Mouse (Mus musculus) spleen, postnatal 36 days (tissue): ENCODE results near the gene Sap25.

Source experiments
- DNase-seq, 2 experiments: peaks; one replicate each; pipeline ENCODE4 v3.0.0; 2022; ENCODE audit warnings: low spot score in 2 of 2, mixed read lengths in 1 of 2

The Sap25 gene

DNA sequence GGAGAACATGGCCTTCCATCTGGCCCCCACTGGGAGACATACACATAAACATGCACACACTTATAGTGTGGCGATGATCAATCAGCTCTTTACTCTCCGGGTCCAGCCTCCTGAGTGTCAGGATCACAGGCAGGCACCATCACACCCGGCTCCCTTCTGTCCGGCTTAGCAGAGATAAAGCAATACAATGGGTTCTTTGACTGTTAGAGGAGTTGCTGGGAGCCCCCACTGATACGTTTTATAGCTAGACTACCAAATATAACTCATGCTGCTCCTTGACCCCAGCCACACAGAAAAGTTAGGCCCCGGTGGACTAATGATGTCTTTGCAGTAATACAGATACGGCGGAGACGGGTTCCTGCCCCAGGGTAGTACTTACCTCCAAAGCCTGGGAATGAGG is 21.9 kb downstream of the Sap25 start:
- DNase-seq = no peak

GRCm38 (mm10) chr5:137668971-137669370 is 27.8 kb downstream of the Sap25 start:
- no peak for DNase-seq

DNA sequence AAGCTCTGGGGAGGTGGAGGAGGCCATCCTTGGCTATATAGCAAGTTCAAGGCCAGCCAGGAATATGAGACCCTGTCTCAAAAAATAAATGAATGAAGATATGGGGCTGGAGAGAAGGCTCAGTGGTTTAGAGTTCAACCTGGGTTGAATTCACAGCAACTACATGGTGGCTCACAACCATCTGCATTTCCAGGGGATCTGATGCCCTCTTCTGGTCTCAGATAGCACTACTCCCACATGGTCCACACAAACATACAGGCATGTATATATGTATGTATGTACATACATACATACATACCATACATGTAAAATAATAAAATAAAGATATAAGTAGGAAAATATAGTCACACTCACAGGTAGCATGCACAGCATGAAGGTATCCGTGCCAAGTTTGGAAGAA is 29.1 kb downstream of the Sap25 start:
- peak in 1 of 2 experiments; percentile 26 for DNase-seq

DNA sequence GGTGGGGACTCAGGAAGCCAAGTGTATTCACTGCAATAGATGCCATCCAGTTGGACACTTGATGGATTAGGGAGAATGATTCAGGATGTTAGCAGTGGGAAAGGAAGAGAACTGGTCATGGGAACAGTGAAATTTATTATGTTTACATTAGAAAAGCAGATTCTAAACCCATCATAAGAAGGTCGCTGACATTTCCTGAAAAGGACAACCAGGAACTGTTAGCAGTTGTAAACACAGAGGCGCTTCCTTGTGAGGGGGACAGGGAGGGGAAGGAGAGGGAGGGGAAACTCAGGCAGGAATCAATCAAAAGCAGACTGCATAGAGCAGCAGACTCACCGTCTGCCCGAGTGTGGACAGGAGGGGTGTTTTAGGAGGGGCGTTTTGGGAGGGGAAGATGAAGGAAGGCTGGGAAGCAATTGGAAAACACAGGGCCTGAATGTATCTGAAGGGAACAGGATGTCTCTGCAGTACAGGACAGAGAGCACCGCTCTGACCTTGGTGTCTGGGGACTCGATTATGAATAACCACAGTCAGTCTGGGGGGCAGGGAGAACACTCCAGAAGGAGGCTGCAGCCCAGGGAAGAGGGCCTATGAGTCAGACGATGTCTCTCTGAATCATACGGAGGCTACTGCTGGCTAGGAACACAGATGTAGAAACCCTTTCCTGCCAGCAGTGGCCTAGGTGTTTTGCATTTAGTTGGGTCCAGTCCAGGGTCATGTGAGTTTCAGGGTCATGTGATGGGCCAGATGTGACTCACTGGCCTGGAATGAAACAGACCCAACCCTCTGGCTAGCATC is 30.5 kb downstream of the Sap25 start:
- DNase-seq = no peak

DNA sequence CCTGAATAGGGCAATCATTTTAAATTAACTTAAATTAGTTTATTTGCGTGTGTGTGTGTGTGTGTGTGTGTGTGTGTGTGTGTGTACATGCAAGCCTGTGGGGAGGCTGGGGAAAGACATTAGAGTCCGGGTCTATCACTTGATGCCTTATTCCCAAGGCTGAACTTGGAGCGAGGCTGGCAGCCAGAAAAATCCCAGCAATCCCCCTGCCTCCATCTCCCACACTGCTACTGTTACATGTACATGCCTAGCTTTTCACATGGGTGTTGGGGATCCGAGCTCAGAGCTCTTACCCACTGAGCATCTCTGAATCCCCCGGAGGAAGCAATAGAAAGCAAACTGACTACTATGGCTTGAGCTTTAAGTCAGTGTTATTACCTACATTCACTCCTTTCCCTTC is 31.2 kb downstream of the Sap25 start:
- DNase-seq = no peak

- DNase-seq = peak; percentile 17 to 46
These were observed 31.9 kb downstream of the Sap25 start for GRCm38 (mm10) chr5:137673015-137673414.

GRCm38 (mm10) chr5:137674786-137675185 is 33.7 kb downstream of the Sap25 start:
- no peak for DNase-seq

DNA sequence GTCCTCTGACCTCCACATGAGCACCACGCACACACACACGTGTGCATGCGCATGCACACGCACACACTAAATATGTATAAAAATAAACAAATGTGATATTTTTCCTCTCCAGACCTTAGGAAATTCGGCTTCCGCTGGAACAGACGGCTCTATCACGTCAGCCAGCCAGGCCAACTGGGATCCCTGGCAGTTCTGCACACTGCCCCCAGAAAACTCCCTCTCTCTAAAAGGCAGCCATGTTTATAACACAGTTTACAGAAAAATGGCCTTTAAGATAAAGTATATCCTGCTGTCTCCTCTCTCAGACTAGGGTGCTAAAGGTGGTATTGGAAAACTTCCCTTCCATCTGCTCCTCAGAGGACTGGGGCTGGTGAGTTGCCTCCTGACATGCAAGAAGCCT is 36.7 kb downstream of the Sap25 start:
- no peak for DNase-seq

- no peak for DNase-seq
These were observed 37.6 kb downstream of the Sap25 start for GRCm38 (mm10) chr5:137678736-137679135.

GRCm38 (mm10) chr5:137679726-137680125 is 38.6 kb downstream of the Sap25 start:
- DNase-seq = no peak

DNA sequence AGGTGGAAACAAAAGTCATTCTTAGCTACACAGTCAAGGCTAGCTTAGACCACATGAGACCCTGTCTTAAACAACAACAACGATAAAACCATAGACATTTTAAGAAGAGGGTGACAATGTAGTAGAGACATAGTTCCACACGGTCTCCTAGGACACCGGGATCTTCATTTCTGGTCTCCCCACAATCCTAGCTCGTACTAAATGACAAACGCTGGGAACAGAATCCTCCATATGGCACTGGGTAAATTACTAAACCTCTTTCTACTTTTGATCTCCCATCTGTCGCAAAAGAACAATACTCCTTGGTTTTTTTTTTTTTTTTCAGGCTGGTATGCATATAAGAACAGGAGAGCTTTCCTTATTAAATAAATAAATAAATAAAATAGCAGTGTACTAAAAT is 41.4 kb downstream of the Sap25 start:
- DNase-seq = no peak

GRCm38 (mm10) chr5:137683388-137684293 is 42.5 kb downstream of the Sap25 start:
- peak in 1 of 2 experiments; percentile 17 for DNase-seq

DNA sequence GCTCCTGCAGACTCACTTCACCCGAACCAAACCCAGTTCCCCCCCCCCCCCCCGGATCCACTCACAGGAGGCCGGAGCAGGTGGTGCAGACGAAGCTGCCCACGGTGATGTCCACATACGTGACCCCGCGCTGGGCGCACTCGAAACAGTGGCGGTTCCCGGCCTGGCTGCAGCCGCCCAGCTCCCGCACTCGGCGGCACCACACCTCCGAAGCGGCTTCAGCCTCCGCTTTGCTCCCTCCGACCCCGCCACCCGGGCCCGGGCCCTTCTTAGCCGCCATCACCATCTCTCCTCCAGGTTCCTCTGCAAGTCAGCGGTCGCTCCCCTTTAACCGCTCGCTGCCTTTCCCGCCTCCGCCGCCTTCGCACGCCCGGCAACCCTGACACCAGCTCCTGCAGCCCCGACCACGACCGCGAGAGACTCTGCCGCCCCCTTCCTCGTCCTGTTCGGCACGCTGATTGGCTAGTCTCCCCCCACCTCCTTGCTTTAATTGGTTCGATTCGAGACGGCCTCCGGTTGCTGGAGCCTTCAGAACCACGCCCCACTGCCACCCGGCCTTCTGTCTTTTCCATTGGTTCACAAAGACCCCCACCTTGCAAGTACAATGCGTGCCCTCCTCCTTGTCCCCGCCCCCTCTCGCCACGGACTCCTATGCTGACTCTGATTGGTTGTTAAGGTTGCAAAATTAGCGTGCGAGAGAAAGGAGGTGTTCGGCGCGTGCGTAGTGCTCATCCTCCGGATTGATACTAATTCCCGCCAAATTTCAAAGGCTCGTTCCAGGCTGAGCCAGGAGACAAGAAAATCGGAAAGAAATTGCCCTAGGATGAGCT is 43.4 kb downstream of the Sap25 start, which contains the start of gene Agfg2:
Gene Agfg2 (minus strand): TSS at position 433 of the 830 bp plus-strand sequence.
- DNase-seq = peak; percentile 100

DNA sequence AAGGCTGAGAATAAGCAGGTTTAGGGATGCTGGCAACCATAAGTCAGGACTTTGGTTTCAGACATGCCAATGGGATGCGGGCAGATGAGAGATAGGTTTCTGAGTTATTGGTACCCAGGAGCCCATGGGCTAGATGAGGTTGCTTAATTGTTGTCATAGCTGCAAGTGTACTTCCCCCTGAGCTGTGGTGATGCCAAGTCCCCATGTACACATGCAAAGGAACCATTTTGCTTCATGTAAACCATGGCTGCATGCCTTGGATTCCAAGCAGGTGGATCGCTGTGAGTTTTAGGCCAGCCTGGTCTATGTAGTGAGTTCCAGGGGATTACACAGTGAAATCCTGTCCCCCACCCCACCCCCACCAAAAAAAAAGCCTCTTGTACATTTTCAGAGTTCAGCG is 44.5 kb downstream of the Sap25 start:
- no peak for DNase-seq

- peak; percentile 83 to 89 for DNase-seq
These were observed 45.1 kb downstream of the Sap25 start for GRCm38 (mm10) chr5:137686127-137686790.

DNA sequence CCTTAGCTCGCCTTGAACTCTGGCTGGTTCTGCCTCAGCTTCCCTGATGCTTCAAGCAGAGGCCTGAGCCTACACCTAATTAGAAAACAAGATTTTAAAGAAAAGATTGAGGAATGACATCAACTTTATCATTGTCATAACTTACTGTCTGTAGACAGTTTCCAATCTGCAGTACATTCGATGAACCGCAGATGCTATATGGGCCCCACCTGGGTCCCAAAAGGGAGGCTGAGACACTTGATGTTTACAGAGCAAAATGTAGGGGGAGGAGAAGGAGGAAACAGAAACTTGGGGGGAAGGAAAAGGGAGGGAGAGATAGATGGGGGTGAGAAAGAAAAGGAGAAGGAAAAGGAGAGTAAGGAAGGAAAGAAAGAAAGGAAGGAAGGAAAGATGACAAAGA is 48.8 kb downstream of the Sap25 start:
- DNase-seq = no peak

GRCm38 (mm10) chr5:137690531-137690930 is 49.4 kb downstream of the Sap25 start:
- no peak for DNase-seq

DNA sequence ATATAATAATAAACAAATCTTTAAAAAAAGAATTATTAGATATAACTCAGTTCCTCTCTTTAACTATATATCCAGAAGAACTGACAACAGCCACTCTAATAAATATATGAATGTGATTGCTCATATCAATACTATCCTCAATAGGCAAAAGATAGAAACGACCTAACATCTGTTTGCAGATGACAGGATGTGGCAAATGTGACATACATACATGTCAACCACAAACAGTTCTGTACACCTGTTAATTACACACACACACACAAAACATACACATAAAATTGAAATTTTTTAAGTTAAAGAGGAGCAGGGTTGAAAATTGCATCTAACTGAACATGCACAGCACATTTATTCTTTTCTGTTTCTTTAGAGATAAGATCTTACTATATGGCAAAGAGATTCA is 50.7 kb downstream of the Sap25 start:
- DNase-seq = no peak
